Mouse (Mus musculus) embryonic facial prominence, embryonic 10.5 days (tissue): ENCODE measurements around the gene Phc2. TPM values are rescaled to one million over a fixed set of nuclear protein-coding genes. Genes with fewer than 3 reads are reported as not detected.
A peak's percentile ranks its signal among the peaks of the same experiment; 100 is the strongest.

Experiments used
- DNase-seq: peaks from one replicate; pipeline ENCODE4 v3.0.0-alpha.2; 2017; ENCODE audit warnings: low spot score
- H3K27ac ChIP-seq: fragments of 300-500 bp; sonication (generic); replicated peaks from 2 replicates; pipeline ENCODE4 v1.5.1; 2016; ENCODE audit warnings: mild to moderate bottlenecking
- H3K27me3 ChIP-seq: fragments of 300-500 bp; sonication (generic); replicated peaks from 2 replicates; pipeline ENCODE4 v1.6.1; 2016; ENCODE audit warnings: low read depth, mild to moderate bottlenecking; ENCODE audit not compliant: poor library complexity, severe bottlenecking
- H3K36me3 ChIP-seq: fragments of 300-500 bp; sonication (generic); replicated peaks from 2 replicates; pipeline ENCODE4 v1.6.1; 2016; ENCODE audit warnings: mild to moderate bottlenecking, moderate library complexity
- H3K4me1 ChIP-seq: fragments of 300-500 bp; sonication (generic); 2 replicates; pipeline ENCODE4 v1.6.1; 2016
- H3K4me3 ChIP-seq: fragments of 300-500 bp; sonication (generic); 2 replicates; pipeline ENCODE4 v1.5.1; 2016; ENCODE audit warnings: mild to moderate bottlenecking, moderate library complexity
- H3K9me3 ChIP-seq: fragments of 300-500 bp; sonication (generic); 2 replicates; pipeline ENCODE4 v1.6.1; 2016; ENCODE audit warnings: mild to moderate bottlenecking
- WGBS: fragments of 180-500 bp; shearing (Covaris S2); methylation state at CpG from one replicate; pipeline ENCODE4 v1.1.7; 2016; 5-methylcytosine and 5-hydroxymethylcytosine counted together
- polyA plus RNA-seq: library from polyadenylated mRNA; unstranded; fragments of >200 nt; fragmentation: Nextera tagmentation; extraction: Ambion mirVana; gene quantifications from 2 replicates; pipeline ENCODE4 v1.2.1, GENCODE M21; 2016

Gene Phc2
- polyA plus RNA-seq, 1 experiment from 2014 or later: 69.5 TPM

GRCm38 (mm10) chr4:128712941-128713340 is 58.4 kb downstream of the Phc2 start:
- peaks cover 4% of the 10 kb centered on the region for H3K36me3 ChIP-seq
- WGBS: 79% methylated on average over 6 of the region's 6 CpGs
- no peak overlapping the region for H3K27ac ChIP-seq
- H3K27me3 ChIP-seq: peaks cover 24% of the 10 kb centered on the region
- H3K4me1 ChIP-seq: peaks cover 83% of the 10 kb centered on the region
- no peaks in the 10 kb centered on the region for H3K9me3 ChIP-seq
- H3K4me3 ChIP-seq: no peak overlapping the region
- no peak for DNase-seq

GRCm38 (mm10) chr4:128715241-128716204 is 61.0 kb downstream of the Phc2 start:
- no peaks in the 10 kb centered on the region for H3K9me3 ChIP-seq
- no peaks in the 10 kb centered on the region for H3K36me3 ChIP-seq
- H3K4me3 ChIP-seq: peak overlapping the region; percentile 45
- peak overlapping the region; percentile 92 for H3K27ac ChIP-seq
- DNase-seq: peak; percentile 93
- H3K4me1 ChIP-seq: peaks cover 90% of the 10 kb centered on the region
- H3K27me3 ChIP-seq: 0 out of 2 replicates have a peak, but pooled peaks cover under 1% of the 10 kb centered on the region
- WGBS: 3% methylated on average over 14 of the region's 14 CpGs

DNA sequence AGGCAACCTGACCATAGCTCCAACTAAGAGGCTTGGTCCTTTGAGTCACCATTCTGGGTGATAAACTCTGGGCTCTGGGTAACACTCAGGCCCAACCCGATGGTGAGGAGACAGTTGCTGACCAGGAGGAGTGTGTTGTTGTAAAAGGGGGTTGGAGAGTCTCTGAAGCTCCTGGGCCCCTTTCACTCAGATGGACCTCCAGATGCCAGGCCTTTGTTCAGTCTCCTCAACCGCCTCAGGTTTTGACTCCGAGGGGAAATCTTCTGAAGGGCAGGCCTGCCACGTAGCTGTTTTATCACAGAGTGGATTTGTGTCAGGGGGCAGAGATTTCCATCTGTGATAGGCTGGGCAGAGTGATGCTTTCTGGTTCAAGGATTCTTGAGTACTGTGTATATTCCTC is 61.8 kb downstream of the Phc2 start:
- H3K27ac ChIP-seq: peak overlapping the region; percentile 92
- no peaks in the 10 kb centered on the region for H3K36me3 ChIP-seq
- no peak for DNase-seq
- peak overlapping the region; percentile 45 for H3K4me3 ChIP-seq
- H3K4me1 ChIP-seq: peaks cover 90% of the 10 kb centered on the region
- WGBS: 6% methylated on average over 4 of the region's 4 CpGs
- H3K9me3 ChIP-seq: no peaks in the 10 kb centered on the region
- no peaks in the 10 kb centered on the region for H3K27me3 ChIP-seq

DNA sequence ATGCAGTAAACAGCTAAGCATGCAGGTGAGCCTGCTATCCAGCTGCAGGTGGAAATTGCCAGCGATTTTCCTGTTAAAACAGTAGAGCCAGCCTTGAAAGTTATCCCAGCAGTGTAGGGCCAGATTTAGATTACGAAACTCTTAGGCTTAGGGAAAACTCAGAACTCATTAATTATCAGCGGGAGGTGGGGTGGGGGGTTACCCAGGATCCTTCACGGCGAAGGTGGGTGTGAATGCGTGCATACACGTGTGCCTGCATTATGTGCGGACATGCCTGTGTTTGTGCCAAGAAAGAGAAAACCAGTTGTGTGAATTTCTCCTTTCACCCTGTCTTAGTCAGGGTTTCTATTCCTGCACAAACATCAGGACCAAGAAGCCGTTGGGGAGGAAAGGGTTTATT is 62.2 kb downstream of the Phc2 start:
- no peak for DNase-seq
- 51% methylated on average over 9 of the region's 9 CpGs for WGBS
- Histone ChIP-seq H3K27me3 (no peaks in the 10 kb centered on the region), H3K36me3 (no peaks in the 10 kb centered on the region), H3K27ac (peak overlapping the region; percentile 92), H3K4me1 (peaks cover 90% of the 10 kb centered on the region), H3K9me3 (no peaks in the 10 kb centered on the region), H3K4me3 (peak overlapping the region; percentile 45; the same call in 1 of the 2 replicates)

DNA sequence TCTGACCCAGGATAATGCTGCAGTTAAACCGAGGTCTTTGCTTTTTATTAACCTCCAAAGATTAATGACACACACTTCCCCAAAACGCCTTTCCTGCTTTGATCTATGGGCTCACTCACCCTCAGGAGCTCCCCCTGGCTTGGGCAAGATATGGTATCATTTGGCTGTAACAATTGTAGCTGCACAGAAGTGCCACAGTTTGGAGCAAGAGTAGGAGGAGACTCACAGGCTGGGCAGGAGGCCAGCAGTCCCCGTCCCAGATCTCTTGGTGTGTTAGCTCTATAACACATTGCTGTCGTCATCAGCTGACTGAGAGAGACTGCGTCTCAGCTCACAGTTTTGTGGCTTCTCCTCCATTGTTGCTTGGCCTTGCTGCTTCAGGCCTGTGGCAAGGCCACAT is 65.6 kb downstream of the Phc2 start:
- no peak overlapping the region for H3K4me3 ChIP-seq
- no peaks in the 10 kb centered on the region for H3K9me3 ChIP-seq
- no peak overlapping the region for H3K27ac ChIP-seq
- 62% methylated on average over 5 of the region's 5 CpGs for WGBS
- H3K27me3 ChIP-seq: peaks cover 14% of the 10 kb centered on the region
- H3K4me1 ChIP-seq: peaks cover 84% of the 10 kb centered on the region
- no peak for DNase-seq
- no peaks in the 10 kb centered on the region for H3K36me3 ChIP-seq

GRCm38 (mm10) chr4:128721061-128721648 is 66.7 kb downstream of the Phc2 start:
- no peak for DNase-seq
- 67% methylated on average over 9 of the region's 9 CpGs for WGBS

GRCm38 (mm10) chr4:128721761-128722160 is 67.3 kb downstream of the Phc2 start:
- WGBS: 77% methylated on average over 4 of the region's 4 CpGs
- H3K4me1 ChIP-seq: peaks cover 74% of the 10 kb centered on the region
- peaks cover 15% of the 10 kb centered on the region for H3K27me3 ChIP-seq

More at GRCm38 (mm10) chr4:128721061-128721648, 66.7 kb downstream of the Phc2 start:
- H3K4me1 ChIP-seq: peaks cover 74% of the 10 kb centered on the region
- no peak overlapping the region; the same call in 1 of the 2 replicates for H3K27ac ChIP-seq
- no peak overlapping the region for H3K4me3 ChIP-seq
- peaks cover 15% of the 10 kb centered on the region for H3K27me3 ChIP-seq
- no peaks in the 10 kb centered on the region for H3K36me3 ChIP-seq
- no peaks in the 10 kb centered on the region for H3K9me3 ChIP-seq

GRCm38 (mm10) chr4:128722932-128723331 is 68.4 kb downstream of the Phc2 start:
- H3K27me3 ChIP-seq: peaks cover 15% of the 10 kb centered on the region
- DNase-seq: no peak
- no peak overlapping the region for H3K4me3 ChIP-seq
- H3K36me3 ChIP-seq: no peaks in the 10 kb centered on the region
- WGBS: 81% methylated on average over 8 of the region's 8 CpGs
- H3K9me3 ChIP-seq: no peaks in the 10 kb centered on the region
- peaks cover 67% of the 10 kb centered on the region for H3K4me1 ChIP-seq
- H3K27ac ChIP-seq: peak overlapping the region; percentile 44; the same call in 1 of the 2 replicates

More at GRCm38 (mm10) chr4:128721761-128722160, 67.3 kb downstream of the Phc2 start:
- H3K36me3 ChIP-seq: no peaks in the 10 kb centered on the region
- H3K27ac ChIP-seq: no peak overlapping the region
- H3K9me3 ChIP-seq: no peaks in the 10 kb centered on the region
- DNase-seq: no peak
- H3K4me3 ChIP-seq: no peak overlapping the region

DNA sequence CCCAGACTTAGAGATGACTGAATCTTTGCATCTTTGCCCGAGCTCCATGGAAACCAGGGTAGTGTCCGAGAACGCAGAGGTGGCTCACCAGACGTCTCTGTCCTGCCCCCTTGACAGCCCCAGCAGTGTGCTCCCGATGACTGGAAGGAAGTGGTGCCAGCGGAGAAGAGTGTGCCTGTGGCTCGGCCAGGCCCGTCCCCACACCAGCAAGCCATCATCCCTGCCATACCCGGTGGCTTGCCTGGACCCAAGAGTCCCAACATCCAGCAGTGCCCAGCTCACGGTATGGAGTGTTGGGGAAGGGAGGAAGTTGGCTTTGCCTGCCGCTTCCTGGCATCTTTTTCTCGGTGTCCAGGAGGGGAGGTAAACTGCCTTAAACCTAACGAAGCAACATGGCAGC is 68.9 kb downstream of the Phc2 start:
- no peaks in the 10 kb centered on the region for H3K36me3 ChIP-seq
- no peaks in the 10 kb centered on the region for H3K9me3 ChIP-seq
- H3K27ac ChIP-seq: peak overlapping the region; percentile 44; the same call in 1 of the 2 replicates
- no peak for DNase-seq
- H3K4me3 ChIP-seq: no peak overlapping the region
- H3K27me3 ChIP-seq: peaks cover 15% of the 10 kb centered on the region
- peaks cover 63% of the 10 kb centered on the region for H3K4me1 ChIP-seq
- WGBS: 80% methylated on average over 13 of the region's 13 CpGs

- Histone ChIP-seq H3K27me3 (peaks cover 15% of the 10 kb centered on the region), H3K36me3 (peaks cover 1% of the 10 kb centered on the region), H3K9me3 (no peaks in the 10 kb centered on the region), H3K4me1 (peaks cover 65% of the 10 kb centered on the region), H3K27ac (peak overlapping the region; percentile 20), H3K4me3 (no peak overlapping the region)
- DNase-seq: no peak
- WGBS: 71% methylated on average over 7 of the region's 7 CpGs
Measured at GRCm38 (mm10) chr4:128724059-128724458, 69.6 kb downstream of the Phc2 start.

- Histone ChIP-seq H3K27ac (peak overlapping the region; percentile 98), H3K27me3 (peaks cover 15% of the 10 kb centered on the region), H3K4me3 (peak overlapping the region; percentile 94), H3K9me3 (no peaks in the 10 kb centered on the region), H3K4me1 (peaks cover 66% of the 10 kb centered on the region), H3K36me3 (peaks cover 29% of the 10 kb centered on the region)
- peak; percentile 88 for DNase-seq
- WGBS: 5% methylated on average over 68 of the region's 68 CpGs
Measured at GRCm38 (mm10) chr4:128727019-128727720, 72.7 kb downstream of the Phc2 start.

GRCm38 (mm10) chr4:128727721-128728430 is 73.4 kb downstream of the Phc2 start:
- H3K4me1 ChIP-seq: peaks cover 69% of the 10 kb centered on the region
- H3K36me3 ChIP-seq: peaks cover 29% of the 10 kb centered on the region
- peak; percentile 62 for DNase-seq
- H3K27ac ChIP-seq: peak overlapping the region; percentile 98
- H3K4me3 ChIP-seq: peak overlapping the region; percentile 94
- H3K9me3 ChIP-seq: no peaks in the 10 kb centered on the region
- H3K27me3 ChIP-seq: peaks cover 13% of the 10 kb centered on the region
- under 1% methylated on average over 65 of the region's 65 CpGs for WGBS
